Mouse (Mus musculus) layer of hippocampus, postnatal 25 days (tissue): Measurements from ENCODE around the gene Ctrb1. TPM values are rescaled to one million over a fixed set of nuclear protein-coding genes. Genes with fewer than 3 reads are reported as not detected.

Experiments
- microRNA-seq, 2 experiments: library from miRNA; unstranded; fragments of <30 nt; microRNA quantifications; one replicate each; pipeline ENCODE4 v1.2.0; 2021
- total RNA-seq, 2 experiments: library from RNA; stranded (reverse); gene quantifications; 2 replicates each; pipeline ENCODE4 v1.2.3; 2021

Ctrb1 gene
- total RNA-seq, 2 experiments from 2014 or later, result not detected

Small RNA genes within 50 kb of the gene (microRNA-seq; reads per million reads assigned to microRNA genes)
- 0 reads per million in 2 experiments for gene Mir7076

Other genes starting within 250 kb of the Ctrb1 start
- 10 to 100 TPM; 23.5 to 24.8 TPM for gene Wdr59, start 168.9 kb downstream of the Ctrb1 start, total RNA-seq
- gene Znrf1, start 154.9 kb downstream of the Ctrb1 start, total RNA-seq, result 100 to 1,000 TPM; 106 to 116 TPM
- gene Ldhd, start 60.6 kb downstream of the Ctrb1 start, total RNA-seq, result 1 to 10 TPM; 6.6 to 7.2 TPM
- gene Zfp1, start 47.6 kb downstream of the Ctrb1 start, total RNA-seq, result 10 to 100 TPM; 19.4 to 22.3 TPM
- gene Bcar1, start 52.8 kb upstream of the Ctrb1 start, total RNA-seq, result 10 to 100 TPM; 66.2 to 66.8 TPM
- 10 to 100 TPM; 77.6 to 81.2 TPM for gene Cfdp1, start 163.3 kb upstream of the Ctrb1 start, total RNA-seq
- 1 to 10 TPM; 4.1 to 4.3 TPM for gene Tmem170, start 185.7 kb upstream of the Ctrb1 start, total RNA-seq
- gene Chst5, start 219.4 kb upstream of the Ctrb1 start, total RNA-seq, result under 1 TPM; 0.70 to 0.71 TPM
- gene Tmem231, start 242.9 kb upstream of the Ctrb1 start, total RNA-seq, result 10 to 100 TPM; 11.2 to 11.5 TPM
- gene Gabarapl2, start 249.7 kb upstream of the Ctrb1 start, total RNA-seq, result 100 to 1,000 TPM; 196 to 239 TPM